In the genomic region with DNA sequence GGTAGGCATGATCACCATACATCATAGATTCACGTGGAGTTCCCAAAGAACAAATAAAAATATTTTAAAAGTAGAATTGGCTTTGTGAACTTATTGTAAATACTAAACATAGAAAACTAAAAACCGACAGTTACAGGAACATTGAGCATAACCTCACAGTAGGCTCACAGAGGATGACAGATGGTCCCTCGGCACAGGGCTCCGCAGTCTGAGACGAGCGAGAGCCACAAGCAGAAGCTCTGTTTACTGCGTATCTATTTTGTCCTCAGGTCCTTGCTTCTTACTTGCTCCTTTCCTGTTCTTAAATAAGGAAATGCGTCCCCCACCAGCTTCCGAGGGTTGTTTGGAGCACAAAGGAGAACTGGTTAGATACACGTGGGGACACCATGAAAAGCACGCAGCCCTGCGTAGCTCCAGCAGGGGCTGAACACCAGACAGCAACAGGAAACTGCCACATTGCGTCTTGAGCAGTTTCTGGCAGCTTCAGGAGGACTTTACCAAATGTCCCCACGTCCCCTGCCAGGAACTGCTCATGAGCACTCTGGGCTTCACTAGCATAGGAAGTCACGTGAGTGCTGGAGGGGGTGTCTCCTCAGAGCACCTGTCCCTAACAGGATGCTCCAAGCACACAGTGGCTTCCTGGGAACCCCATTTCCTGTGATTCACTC, we compare ENCODE assay signal across 10 mouse cellular contexts.
DNase-seq lines count a peak whose midpoint lies in the region; ATAC-seq lines count a peak whose summit lies in the region.
"Had no signal": no experiment of that assay in that cellular context is flagged by ENCODE, and none has a peak within 500 bp of the region (broad histone marks: within the 10 kb centered on the region; RNA-seq: fewer than 3 reads in every experiment).

No protein-coding gene starts in this region.

- H3K9ac ChIP-seq in limb, embryonic 15.5 days: no peak overlapping the region
- H3K9ac ChIP-seq: hindbrain, embryonic 15.5 days; neural tube, embryonic 12.5 days had no signal

- WGBS in limb, embryonic 15.5 days: 73% methylated on average over 15 of the region's 15 CpGs
- 80% methylated on average over 15 of the region's 15 CpGs for WGBS in limb, embryonic 10.5 days

- no peaks in the 10 kb centered on the region for H3K36me3 ChIP-seq in limb, embryonic 15.5 days
- H3K36me3 ChIP-seq in limb, embryonic 10.5 days: no peaks in the 10 kb centered on the region
- H3K36me3 ChIP-seq: hindbrain, embryonic 15.5 days; neural tube, embryonic 12.5 days had no signal

- no peaks in the 10 kb centered on the region for H3K9me3 ChIP-seq in limb, embryonic 15.5 days
- no peaks in the 10 kb centered on the region for H3K9me3 ChIP-seq in limb, embryonic 10.5 days (replicated peaks)
- H3K9me3 ChIP-seq: hindbrain, embryonic 15.5 days; neural tube, embryonic 12.5 days had no signal

- H3K27me3 ChIP-seq in limb, embryonic 15.5 days: no peaks in the 10 kb centered on the region
- no peaks in the 10 kb centered on the region for H3K27me3 ChIP-seq in limb, embryonic 10.5 days (ENCODE audit: low read depth, poor library complexity, severe bottlenecking)
- H3K27me3 ChIP-seq: hindbrain, embryonic 15.5 days; neural tube, embryonic 12.5 days had no signal

- H3K4me3 ChIP-seq in limb, embryonic 15.5 days: no peak overlapping the region
- no peak overlapping the region for H3K4me3 ChIP-seq in limb, embryonic 10.5 days
- H3K4me3 ChIP-seq: hindbrain, embryonic 15.5 days; neural tube, embryonic 12.5 days had no signal

- ATAC-seq in limb, embryonic 15.5 days (ENCODE audit: insufficient number of reproducible peaks, low FRiP score, low TSS enrichment, low read depth): no peak
- peak; percentile 86 to 91 for ATAC-seq in hematopoietic stem cell, adult 5-6 weeks (replicated peaks in 1 of 2; ENCODE audit: insufficient read depth in 1 of 2, low FRiP score in 2 of 2, low TSS enrichment in 1 of 2, low read depth in 1 of 2, poor library complexity in 2 of 2, severe bottlenecking in 2 of 2)

- H3K4me2 ChIP-seq in limb, embryonic 15.5 days: no peak overlapping the region
- H3K4me2 ChIP-seq: hindbrain, embryonic 15.5 days; neural tube, embryonic 12.5 days had no signal

- intact Hi-C loops in left cerebral cortex, postnatal 10 days (cut with DNase I): no loop called here

- H3K4me1 ChIP-seq in limb, embryonic 15.5 days: no peaks in the 10 kb centered on the region
- H3K4me1 ChIP-seq in limb, embryonic 10.5 days: peaks cover 10% of the 10 kb centered on the region
- H3K4me1 ChIP-seq: neural tube, embryonic 12.5 days had no signal

- peak overlapping the region; percentile 38; the same call in 1 of the 2 replicates for H3K27ac ChIP-seq in limb, embryonic 15.5 days
- no peak overlapping the region for H3K27ac ChIP-seq in limb, embryonic 10.5 days
- H3K27ac ChIP-seq: hindbrain, embryonic 15.5 days; neural tube, embryonic 12.5 days had no signal

- DNase-seq in limb, embryonic 10.5 days (ENCODE audit: low spot score): no peak
- DNase-seq in cerebellum, adult 8-10 months: peak; percentile 92
- DNase-seq in left cerebral cortex, postnatal 10 days (ENCODE audit: extremely low spot score in 1 of 2, low spot score in 2 of 2): peak; percentile 51 to 59
- peak; percentile 30 for DNase-seq in right cerebral cortex, postnatal 4 days
- DNase-seq in yolk sac, embryonic 10.5 days (ENCODE audit: low spot score): no peak
- DNase-seq in urinary bladder, adult 2 months (ENCODE audit: low spot score): no peak

Comparison
In these comparisons a context has a peak if more than half of its experiments do, and no peak if none do; other contexts are left out.
1. DNase-seq: peak in cerebellum, adult 8-10 months (single experiment), left cerebral cortex, postnatal 10 days (2 of 2) and right cerebral cortex, postnatal 4 days (single experiment); none in limb, embryonic 10.5 days (single experiment), yolk sac, embryonic 10.5 days (single experiment) and urinary bladder, adult 2 months (single experiment).